Mouse (Mus musculus): Measurements from ENCODE around the gene Stk39.

The Stk39 gene

GRCm38 (mm10) chr2:68239415-68239814 is 232.7 kb downstream of the Stk39 start:
- 77% methylated on average over 4 of the region's 4 CpGs for WGBS

- 94% methylated on average over 5 of the region's 5 CpGs for WGBS
Observed at GRCm38 (mm10) chr2:68232929-68233328, 239.1 kb downstream of the Stk39 start.

- 68% methylated on average over 2 of the region's 2 CpGs for WGBS
Observed at GRCm38 (mm10) chr2:68229872-68230271, 242.2 kb downstream of the Stk39 start.

GRCm38 (mm10) chr2:68229081-68229480 is 243.0 kb downstream of the Stk39 start:
- WGBS: 81% methylated on average over 2 of the region's 2 CpGs

GRCm38 (mm10) chr2:68222227-68222873 is 249.7 kb downstream of the Stk39 start:
- WGBS: 51% methylated on average over 5 of the region's 5 CpGs

GRCm38 (mm10) chr2:68221226-68221625 is 250.8 kb downstream of the Stk39 start:
- WGBS: 66% methylated on average over 4 of the region's 4 CpGs

- WGBS: 94% methylated on average over 4 of the region's 4 CpGs
Observed at GRCm38 (mm10) chr2:68219823-68220222, 252.2 kb downstream of the Stk39 start.

- WGBS: 91% methylated on average over 11 of the region's 11 CpGs
Observed at GRCm38 (mm10) chr2:68215176-68215575, 256.9 kb downstream of the Stk39 start.

- 84% methylated on average over 6 of the region's 6 CpGs for WGBS
Observed at GRCm38 (mm10) chr2:68214400-68214799, 257.7 kb downstream of the Stk39 start.

- WGBS: 85% methylated on average over 7 of the region's 7 CpGs
Observed at GRCm38 (mm10) chr2:68211443-68211842, 260.6 kb downstream of the Stk39 start.

GRCm38 (mm10) chr2:68196245-68196644 is 275.8 kb downstream of the Stk39 start:
- WGBS: 66% methylated on average over 4 of the region's 4 CpGs

- 82% methylated on average over 4 of the region's 4 CpGs for WGBS
Observed at GRCm38 (mm10) chr2:68194444-68194843, 277.6 kb downstream of the Stk39 start.

GRCm38 (mm10) chr2:68192605-68193464 is 279.2 kb downstream of the Stk39 start:
- 93% methylated on average over 5 of the region's 5 CpGs for WGBS

GRCm38 (mm10) chr2:68176425-68176824 is 295.6 kb downstream of the Stk39 start:
- WGBS: 90% methylated on average over 3 of the region's 3 CpGs

- 74% methylated on average over 10 of the region's 10 CpGs for whole genome bisulfite sequencing
Observed at GRCm38 (mm10) chr2:68171306-68171705, 300.8 kb downstream of the Stk39 start.

GRCm38 (mm10) chr2:68162012-68162411 is 310.1 kb downstream of the Stk39 start:
- WGBS: 73% methylated on average over 4 of the region's 4 CpGs

GRCm38 (mm10) chr2:68160566-68160965 is 311.5 kb downstream of the Stk39 start:
- 84% methylated on average over 2 of the region's 2 CpGs for WGBS

All from cerebral cortex, adult 2 months (tissue).